Mouse (Mus musculus) MEL (cell line): Measurements from ENCODE around the gene Nmrk1.
A peak's percentile ranks its signal among the peaks of the same experiment; 100 is the strongest.

Source experiments
- CTCF ChIP-seq, 3 experiments: IDR thresholded peaks in 2 of 3; conservative IDR thresholded peaks in 1 of 3; 2 replicates each; pipeline ENCODE4 v1.5.1; 2011 to 2012; ENCODE audit warnings: low read length in 3 of 3, low read depth in 2 of 3, mild to moderate bottlenecking in 2 of 3, improper control_type of control experiment in 1 of 3, inconsistent platforms in 1 of 3, mixed read lengths in 1 of 3, moderate library complexity in 1 of 3; ENCODE audit not compliant: control insufficient read depth in 1 of 3, insufficient read depth in 1 of 3, poor library complexity in 1 of 3, severe bottlenecking in 1 of 3
- EP300 ChIP-seq, 2 experiments: IDR thresholded peaks; 2 replicates each; pipeline ENCODE4 v1.6.1; 2011; ENCODE audit warnings: improper control_type of control experiment in 2 of 2, low read length in 2 of 2, low read depth in 1 of 2, mild to moderate bottlenecking in 1 of 2
- MAFK ChIP-seq: IDR thresholded peaks from 2 replicates; pipeline ENCODE4 v1.6.1; 2011; ENCODE audit warnings: low read depth, mild to moderate bottlenecking, low read length, improper control_type of control experiment, borderline replicate concordance
- MXI1 ChIP-seq: IDR thresholded peaks from 2 replicates; pipeline ENCODE4 v1.6.1; 2011; ENCODE audit warnings: mild to moderate bottlenecking, low read depth, low read length, improper control_type of control experiment
- POLR2A ChIP-seq, 2 experiments: IDR thresholded peaks; 2 replicates each; pipeline ENCODE4 v1.6.1; 2011 to 2012; ENCODE audit warnings: low read length in 2 of 2, mild to moderate bottlenecking in 2 of 2, control low read depth in 1 of 2, improper control_type of control experiment in 1 of 2, low read depth in 1 of 2, moderate library complexity in 1 of 2; ENCODE audit not compliant: control insufficient read depth in 1 of 2, insufficient read depth in 1 of 2, poor library complexity in 1 of 2
- POLR2AphosphoS2 ChIP-seq: IDR thresholded peaks from 2 replicates; pipeline ENCODE4 v1.6.1; 2011; ENCODE audit warnings: low read length, improper control_type of control experiment
- RAD21 ChIP-seq: IDR thresholded peaks from 2 replicates; pipeline ENCODE4 v1.6.1; 2011; ENCODE audit warnings: mild to moderate bottlenecking, low read depth, low read length, improper control_type of control experiment
- SIN3A ChIP-seq: IDR thresholded peaks from 2 replicates; pipeline ENCODE4 v1.6.1; 2012; ENCODE audit warnings: low read length, improper control_type of control experiment, inconsistent platforms
- TAL1 ChIP-seq: IDR thresholded peaks from 2 replicates; pipeline ENCODE4 v1.6.1; 2012; ENCODE audit warnings: mild to moderate bottlenecking, inconsistent platforms, low read length, moderate library complexity, mixed read lengths
- TCF12 ChIP-seq: IDR thresholded peaks from 2 replicates; pipeline ENCODE4 v1.6.1; 2014; ENCODE audit warnings: low read depth, mild to moderate bottlenecking, inconsistent platforms, low read length, improper control_type of control experiment, moderate library complexity
- UBTF ChIP-seq: IDR thresholded peaks from 2 replicates; pipeline ENCODE4 v1.6.1; 2012; ENCODE audit warnings: low read depth, mild to moderate bottlenecking, inconsistent platforms, low read length, improper control_type of control experiment, moderate library complexity, borderline replicate concordance; ENCODE audit not compliant: insufficient read depth
- USF1 ChIP-seq: IDR thresholded peaks from 2 replicates; pipeline ENCODE4 v1.6.1; 2014; ENCODE audit warnings: low read depth, mild to moderate bottlenecking, inconsistent platforms, low read length, improper control_type of control experiment, moderate library complexity
- ZC3H11A ChIP-seq: IDR thresholded peaks from 2 replicates; pipeline ENCODE4 v1.6.1; 2012; ENCODE audit warnings: low read depth, mild to moderate bottlenecking, inconsistent platforms, low read length, improper control_type of control experiment
- ZNF384 ChIP-seq: IDR thresholded peaks from 2 replicates; pipeline ENCODE4 v1.6.1; 2012; ENCODE audit warnings: low read depth, mild to moderate bottlenecking, inconsistent platforms, low read length, improper control_type of control experiment

- TF ChIP-seq CTCF (IDR thresholded peaks at IDR 0.05 in 2 of 3, conservative IDR thresholded peaks at IDR 0.05 in 1 of 3; ENCODE audit: control insufficient read depth in 1 of 3, insufficient read depth in 1 of 3, low read depth in 2 of 3, low read length in 3 of 3, poor library complexity in 1 of 3, severe bottlenecking in 1 of 3) (no peak), ZNF384 (no peak), SIN3A (peak; percentile 60; the same call in 1 of the 2 replicates), MAFK (no peak), RAD21 (no peak), ZC3H11A (no peak), USF1 (no peak), POLR2A (IDR thresholded peaks at IDR 0.05; ENCODE audit: control insufficient read depth in 1 of 2, insufficient read depth in 1 of 2, low read depth in 1 of 2, low read length in 2 of 2, poor library complexity in 1 of 2) (no peak), MXI1 (peak; percentile 67), POLR2AphosphoS2 (no peak), EP300 (IDR thresholded peaks at IDR 0.05; ENCODE audit: low read depth in 1 of 2, low read length in 2 of 2) (0 out of 4 replicates have a peak, but pooled peaks of 1 of the 2 experiments have one; percentile 6), UBTF (peak; percentile 66; the same call in 1 of the 2 replicates), TCF12 (0 out of 2 replicates have a peak, but pooled peaks have one; percentile 31), TAL1 (no peak)
Observed at GRCm38 (mm10) chr19:18631161-18631643, 548 bp upstream of the Nmrk1 start.
